ENCODE assay signal across 10 mouse cellular contexts in genomic region chr11:32714230-32714629, GRCm38 (mm10).
DNase-seq lines count a peak whose midpoint lies in the region; ATAC-seq and TF ChIP-seq lines count a peak whose summit lies in the region.
"Had no signal": no experiment of that assay in that cellular context is flagged by ENCODE, and none has a peak within 500 bp of the region (broad histone marks: within the 10 kb centered on the region; RNA-seq: fewer than 3 reads in every experiment).

No protein-coding gene starts in this region.

- H3K4me2 ChIP-seq in forebrain, embryonic 15.5 days (replicated peaks): no peak overlapping the region
- H3K4me2 ChIP-seq: embryonic facial prominence, embryonic 13.5 days; liver, embryonic 15.5 days had no signal

- TF ChIP-seq POLR2A in small intestine, adult 2 months (IDR thresholded peaks at IDR 0.05; ENCODE audit: low read depth, low read length): no peak

- H3K9me3 ChIP-seq in E14TG2a.4 (ENCODE audit: low read length): no peaks in the 10 kb centered on the region
- no peaks in the 10 kb centered on the region for H3K9me3 ChIP-seq in forebrain, embryonic 15.5 days
- H3K9me3 ChIP-seq: embryonic facial prominence, embryonic 13.5 days; liver, embryonic 15.5 days had no signal

- H3K27me3 ChIP-seq in E14TG2a.4 (ENCODE audit: insufficient read depth, low read length): no peaks in the 10 kb centered on the region
- no peaks in the 10 kb centered on the region for H3K27me3 ChIP-seq in forebrain, embryonic 15.5 days
- H3K27me3 ChIP-seq in small intestine, adult 2 months (ENCODE audit: control insufficient read depth, insufficient read depth, low read length): no peaks in the 10 kb centered on the region
- H3K27me3 ChIP-seq: embryonic facial prominence, embryonic 13.5 days; liver, embryonic 15.5 days had no signal

- peak; percentile 82 for ATAC-seq in forebrain, embryonic 15.5 days (replicated peaks)
- ATAC-seq in erythroid progenitor cell, adult 5-6 weeks (replicated peaks; ENCODE audit: low FRiP score, poor library complexity, severe bottlenecking): no peak

- peaks cover 31% of the 10 kb centered on the region for H3K36me3 ChIP-seq in E14TG2a.4 (ENCODE audit: insufficient read depth, low read length)
- no peaks in the 10 kb centered on the region; the same call in 1 of the 2 replicates for H3K36me3 ChIP-seq in forebrain, embryonic 15.5 days
- peaks cover 17% of the 10 kb centered on the region for H3K36me3 ChIP-seq in small intestine, adult 2 months (ENCODE audit: control insufficient read depth, insufficient read depth, low read length)

- WGBS in forebrain, embryonic 15.5 days: 58% methylated on average over 5 of the region's 5 CpGs
- 74% methylated on average over 5 of the region's 5 CpGs for WGBS in small intestine, adult 2 months

- no peak overlapping the region for H3K27ac ChIP-seq in forebrain, embryonic 15.5 days (replicated peaks)
- no peak overlapping the region for H3K27ac ChIP-seq in small intestine, adult 2 months (ENCODE audit: insufficient read depth, low read depth, low read length)
- H3K27ac ChIP-seq: embryonic facial prominence, embryonic 13.5 days; liver, embryonic 15.5 days had no signal

- peak; percentile 61 for TF ChIP-seq CTCF in E14TG2a.4 (conservative IDR thresholded peaks at IDR 0.05; ENCODE audit: low read length)
- peak; percentile 68; the same call in 1 of the 2 replicates for TF ChIP-seq CTCF in small intestine, adult 2 months (IDR thresholded peaks at IDR 0.05; ENCODE audit: extremely low read depth, insufficient read length, insufficient replicate concordance, low read depth, low read length)

- DNase-seq in kidney, adult 9 months: peak; percentile 48
- no peak for DNase-seq in kidney, adult 11 months
- peak; percentile 38 for DNase-seq in 416B (ENCODE audit: low read depth)
- no peak for DNase-seq in left cerebral cortex, adult 11 months (ENCODE audit: low spot score)

- no peak overlapping the region for H3K9ac ChIP-seq in forebrain, embryonic 15.5 days (replicated peaks)
- H3K9ac ChIP-seq: embryonic facial prominence, embryonic 13.5 days; liver, embryonic 15.5 days had no signal

- no peak overlapping the region for H3K4me3 ChIP-seq in E14TG2a.4 (replicated peaks; ENCODE audit: low read length)
- H3K4me3 ChIP-seq in forebrain, embryonic 15.5 days: no peak overlapping the region
- no peak overlapping the region for H3K4me3 ChIP-seq in small intestine, adult 2 months (ENCODE audit: low read depth, low read length)
- H3K4me3 ChIP-seq: embryonic facial prominence, embryonic 13.5 days; liver, embryonic 15.5 days had no signal

- H3K4me1 ChIP-seq in E14TG2a.4 (replicated peaks; ENCODE audit: low read depth, low read length): peaks cover 23% of the 10 kb centered on the region
- H3K4me1 ChIP-seq in forebrain, embryonic 15.5 days: peaks cover 3% of the 10 kb centered on the region; the same call in 1 of the 2 replicates
- H3K4me1 ChIP-seq in small intestine, adult 2 months (ENCODE audit: control insufficient read depth, insufficient read depth, insufficient read length, low read length): peaks cover 7% of the 10 kb centered on the region; the same call in 1 of the 2 replicates

Comparison
In these comparisons a context has a peak if more than half of its experiments do, and no peak if none do; other contexts are left out.
1. DNase-seq: peak in kidney, adult 9 months (single experiment) and 416B (single experiment); none in kidney, adult 11 months (single experiment) and left cerebral cortex, adult 11 months (single experiment).